Comparison of ENCODE assay signal across 8 mouse cellular contexts in the genomic region with DNA sequence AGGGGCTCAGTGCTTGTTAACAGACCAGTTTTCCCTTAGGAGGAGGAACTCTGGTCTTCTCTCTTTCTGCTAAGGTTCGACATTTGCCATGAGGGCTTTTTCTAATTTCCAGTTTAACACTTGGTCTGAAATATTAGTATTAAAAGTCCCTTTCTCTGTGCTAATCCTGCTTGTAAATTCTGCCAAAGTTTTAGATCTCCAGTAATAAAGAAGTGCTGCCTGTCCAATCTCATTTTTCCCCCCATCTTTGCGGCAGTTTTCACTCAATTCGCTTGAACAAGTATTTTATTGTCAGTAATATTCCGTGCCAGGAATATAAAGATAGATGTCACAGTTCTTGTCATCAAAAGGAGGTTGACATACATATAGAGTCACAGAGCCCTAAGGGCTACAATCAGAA. TPM values are rescaled to one million over a fixed set of nuclear protein-coding genes. Genes with fewer than 3 reads are reported as not detected.
A peak's percentile ranks its signal among the peaks of the same experiment; 100 is the strongest.
DNase-seq lines count a peak whose midpoint lies in the region; ATAC-seq and TF ChIP-seq lines count a peak whose summit lies in the region.

A gene (minus strand): TSS at position 101 of the 400 bp plus-strand sequence.

- peak within 1 kb of the TSS; percentile 89 for H3K9ac ChIP-seq in kidney, embryonic 15.5 days
- H3K9ac ChIP-seq in heart, embryonic 14.5 days (ENCODE audit: low read length) = peak within 1 kb of the TSS; percentile 98
- H3K9ac ChIP-seq in neural tube, embryonic 14.5 days (replicated peaks; ENCODE audit: low read depth, low read length) = peak within 1 kb of the TSS; percentile 91

- WGBS in kidney, embryonic 15.5 days = 27% methylated on average over 4 of the region's 4 CpGs
- 36% methylated on average over 4 of the region's 4 CpGs for WGBS in heart, embryonic 14.5 days
- WGBS in neural tube, embryonic 14.5 days = 25% methylated on average over 4 of the region's 4 CpGs

- no peak for ATAC-seq in kidney, embryonic 15.5 days (replicated peaks; ENCODE audit: low FRiP score)
- ATAC-seq in heart, embryonic 14.5 days (ENCODE audit: insufficient number of reproducible peaks, insufficient read depth, low FRiP score, low read depth) = no peak
- ATAC-seq in neural tube, embryonic 14.5 days (ENCODE audit: low read depth) = no peak

- no peaks in the 10 kb centered on the region for H3K9me3 ChIP-seq in kidney, embryonic 15.5 days (replicated peaks)
- no peaks in the 10 kb centered on the region for H3K9me3 ChIP-seq in heart, embryonic 14.5 days (ENCODE audit: control insufficient read depth, low read length)
- H3K9me3 ChIP-seq in neural tube, embryonic 14.5 days (ENCODE audit: control insufficient read depth, low read length) = no peaks in the 10 kb centered on the region

- H3K36me3 ChIP-seq in kidney, embryonic 15.5 days = no peaks in the 10 kb centered on the region
- H3K36me3 ChIP-seq in heart, embryonic 14.5 days (ENCODE audit: control insufficient read depth, insufficient read depth, low read length) = peaks cover 3% of the 10 kb centered on the region; the same call in 1 of the 2 replicates
- H3K36me3 ChIP-seq in neural tube, embryonic 14.5 days (ENCODE audit: control insufficient read depth, insufficient read depth, low read length) = no peaks in the 10 kb centered on the region

- TF ChIP-seq CTCF in bone marrow macrophage, adult 2 months (IDR thresholded peaks at IDR 0.05; ENCODE audit: low read depth, low read length) = no peak

- H3K27ac ChIP-seq in kidney, embryonic 15.5 days = peak within 1 kb of the TSS; percentile 96
- H3K27ac ChIP-seq in bone marrow macrophage, adult 2 months (ENCODE audit: insufficient read depth, low read depth, low read length) = peak within 1 kb of the TSS; percentile 96
- peak within 1 kb of the TSS; percentile 86 to 97 for H3K27ac ChIP-seq in heart, embryonic 14.5 days (replicated peaks in 1 of 2; ENCODE audit: control insufficient read depth in 1 of 2, insufficient read depth in 1 of 2, low read depth in 2 of 2, low read length in 2 of 2)
- peak within 1 kb of the TSS; percentile 62 for H3K27ac ChIP-seq in neural tube, embryonic 14.5 days (ENCODE audit: low read depth, low read length)

- no peaks in the 10 kb centered on the region for H3K27me3 ChIP-seq in kidney, embryonic 15.5 days
- no peaks in the 10 kb centered on the region for H3K27me3 ChIP-seq in heart, embryonic 14.5 days (ENCODE audit: control insufficient read depth, insufficient read depth, low read length)
- H3K27me3 ChIP-seq in neural tube, embryonic 14.5 days (ENCODE audit: control insufficient read depth, insufficient read depth, low read length) = no peaks in the 10 kb centered on the region

- DNase-seq in kidney, adult 8-10 months = no peak
- DNase-seq in left cerebral cortex, postnatal 4 days = no peak
- DNase-seq in adipocyte (ENCODE audit: low spot score) = no peak
- no peak for DNase-seq in frontal cortex, postnatal 36 days (ENCODE audit: low spot score in 2 of 2)

- H3K4me3 ChIP-seq in kidney, embryonic 15.5 days (replicated peaks) = peak within 1 kb of the TSS; percentile 98
- peak within 1 kb of the TSS; percentile 88 for H3K4me3 ChIP-seq in bone marrow macrophage, adult 2 months (ENCODE audit: insufficient read depth, low read length)
- peak within 1 kb of the TSS; percentile 70 to 95 for H3K4me3 ChIP-seq in heart, embryonic 14.5 days (ENCODE audit: control insufficient read depth in 1 of 2, insufficient read depth in 1 of 2, low read depth in 1 of 2, low read length in 2 of 2)
- H3K4me3 ChIP-seq in neural tube, embryonic 14.5 days (ENCODE audit: low read depth, low read length) = peak within 1 kb of the TSS; percentile 96

- intact Hi-C loops in left cerebral cortex, postnatal 4 days (cut with DNase I) = no loop called here

- H3K4me2 ChIP-seq in kidney, embryonic 15.5 days = peak within 1 kb of the TSS; percentile 83
- H3K4me2 ChIP-seq in heart, embryonic 14.5 days (ENCODE audit: low read length) = peak within 1 kb of the TSS; percentile 85
- peak within 1 kb of the TSS; percentile 85 for H3K4me2 ChIP-seq in neural tube, embryonic 14.5 days (ENCODE audit: low read depth, low read length)

- H3K4me1 ChIP-seq in kidney, embryonic 15.5 days = peaks cover 25% of the 10 kb centered on the region
- H3K4me1 ChIP-seq in bone marrow macrophage, adult 2 months (ENCODE audit: control insufficient read depth, insufficient read depth, low read length) = peaks cover 11% of the 10 kb centered on the region
- H3K4me1 ChIP-seq in heart, embryonic 14.5 days (ENCODE audit: control insufficient read depth in 2 of 2, insufficient read depth in 2 of 2, low read length in 2 of 2) = peaks cover 2 to 30% of the 10 kb centered on the region in 2 experiments
- H3K4me1 ChIP-seq in neural tube, embryonic 14.5 days (ENCODE audit: control insufficient read depth, insufficient read depth, low read length) = peaks cover 16% of the 10 kb centered on the region; the same call in 1 of the 2 replicates

- TF ChIP-seq POLR2A in bone marrow macrophage, adult 2 months (IDR thresholded peaks at IDR 0.05; ENCODE audit: borderline replicate concordance, low read depth, low read length) = no peak

RNA-seq across cellular contexts. Expression of the gene that starts here (rescaled TPM):
- 5.5 and 5.6 TPM in 2 replicates for polyA plus RNA-seq in kidney, embryonic 15.5 days (2015; fragmentation: Nextera tagmentation; extraction: Ambion mirVana)
- 16.0 and 18.7 TPM in 2 replicates for polyA plus RNA-seq in bone marrow macrophage, adult 2 months (2012; ENCODE audit: insufficient read depth, insufficient read length, missing spikeins)
- 21.6 and 23.3 TPM in 2 replicates for polyA plus RNA-seq in heart, embryonic 14.5 days (2014; fragmentation: Nextera tagmentation; extraction: Ambion mirVana)
- total RNA-seq in left cerebral cortex, postnatal 4 days (2021) = 10 to 100 TPM; 47.3 to 49.5 TPM
- polyA plus RNA-seq in neural tube, embryonic 14.5 days (2014; fragmentation: Nextera tagmentation; extraction: Ambion mirVana) = 7.6 and 9.0 TPM in 2 replicates
